In the genomic region with DNA sequence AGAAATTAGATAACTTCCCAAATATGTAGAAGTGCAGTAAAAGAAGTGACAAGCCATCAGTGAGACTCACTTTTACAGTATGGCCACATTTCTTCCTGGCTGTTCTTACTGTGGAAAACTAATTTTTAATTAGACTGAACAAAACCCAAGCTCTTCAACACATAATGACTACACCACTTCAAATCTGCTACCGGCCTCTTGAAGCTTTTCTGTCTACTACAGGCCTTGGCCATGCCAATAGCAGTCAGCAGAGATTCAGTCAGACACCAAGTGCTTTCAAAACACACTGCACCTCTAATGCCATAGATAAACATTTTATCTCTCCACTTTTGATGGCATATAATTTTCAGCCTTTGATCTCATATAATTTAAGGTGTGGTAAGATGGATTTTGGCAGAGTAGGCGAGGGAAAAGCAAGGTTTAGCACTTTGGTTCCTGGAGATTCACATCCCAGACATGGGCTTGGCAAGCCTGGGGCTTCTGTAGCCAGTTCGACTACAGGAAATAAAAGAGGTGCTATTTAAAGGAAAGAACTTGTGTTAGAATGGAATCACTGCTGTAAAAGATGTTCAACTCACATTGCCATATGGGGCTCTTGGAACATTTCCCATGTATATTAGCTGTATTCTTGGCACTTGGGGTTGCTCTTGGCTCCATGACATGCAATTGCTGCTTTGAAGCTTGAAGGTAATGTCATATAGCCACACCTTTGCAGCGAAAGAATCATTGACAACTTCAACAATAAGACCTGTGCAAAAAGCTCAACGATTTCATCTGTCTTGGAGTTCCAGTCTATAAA, we compare ENCODE assay signal across 11 mouse cellular contexts.
DNase-seq lines count a peak whose midpoint lies in the region; ATAC-seq and TF ChIP-seq lines count a peak whose summit lies in the region.
"Had no signal": no experiment of that assay in that cellular context is flagged by ENCODE, and none has a peak within 500 bp of the region (broad histone marks: within the 10 kb centered on the region; RNA-seq: fewer than 3 reads in every experiment).

No protein-coding gene starts in this region.

- 64% methylated on average over 5 of the region's 5 CpGs for WGBS in limb, embryonic 14.5 days
- WGBS in limb, embryonic 10.5 days, result 87% methylated on average over 5 of the region's 5 CpGs

- H3K27me3 ChIP-seq in limb, embryonic 14.5 days (ENCODE audit: control insufficient read depth, insufficient read depth, low read length), result no peaks in the 10 kb centered on the region
- no peaks in the 10 kb centered on the region for H3K27me3 ChIP-seq in limb, embryonic 10.5 days (ENCODE audit: low read depth, poor library complexity, severe bottlenecking)

- H3K4me2 ChIP-seq in limb, embryonic 14.5 days (replicated peaks; ENCODE audit: low read depth, low read length, severe bottlenecking), result no peak overlapping the region

- TF ChIP-seq POLR2A in limb, embryonic 14.5 days (IDR thresholded peaks at IDR 0.05; ENCODE audit: borderline replicate concordance, extremely low read depth, insufficient read depth, insufficient read length), result no peak

- H3K27ac ChIP-seq in limb, embryonic 14.5 days (replicated peaks; ENCODE audit: low read depth, low read length), result no peak overlapping the region
- no peak overlapping the region for H3K27ac ChIP-seq in limb, embryonic 10.5 days

- no peaks in the 10 kb centered on the region for H3K36me3 ChIP-seq in limb, embryonic 14.5 days (ENCODE audit: control insufficient read depth, insufficient read depth, low read length)
- no peaks in the 10 kb centered on the region for H3K36me3 ChIP-seq in limb, embryonic 10.5 days

- intact Hi-C loops in left cerebral cortex, postnatal 10 days (cut with DNase I), result no loop called here

- no peaks in the 10 kb centered on the region for H3K4me1 ChIP-seq in limb, embryonic 14.5 days (ENCODE audit: control insufficient read depth, insufficient read depth, low read length)
- no peaks in the 10 kb centered on the region for H3K4me1 ChIP-seq in limb, embryonic 10.5 days

- DNase-seq in limb, embryonic 14.5 days (ENCODE audit: low spot score), result peak; percentile 44
- DNase-seq in limb, embryonic 10.5 days (ENCODE audit: low spot score), result no peak
- DNase-seq in frontal cortex, postnatal 36 days (ENCODE audit: low spot score in 2 of 2), result peak; percentile 49 to 86
- peak; percentile 15 to 63 for DNase-seq in left cerebral cortex, postnatal 10 days (ENCODE audit: extremely low spot score in 1 of 2, low spot score in 2 of 2)
- DNase-seq in telencephalon, adult 2 months (ENCODE audit: low read depth, low spot score), result peak; percentile 83
- DNase-seq in spleen, postnatal 36 days (ENCODE audit: low spot score in 2 of 2), result no peak
- no peak for DNase-seq in thymus, postnatal 4 days
- DNase-seq: adrenal gland, postnatal 14 days; heart, adult 18-20 months; kidney, adult 18-20 months; lung, postnatal 4 days had no signal

- no peak for ATAC-seq in limb, embryonic 14.5 days (ENCODE audit: low FRiP score, low read depth)

- no peaks in the 10 kb centered on the region for H3K9me3 ChIP-seq in limb, embryonic 14.5 days (ENCODE audit: control insufficient read depth, low read length)
- no peaks in the 10 kb centered on the region for H3K9me3 ChIP-seq in limb, embryonic 10.5 days (replicated peaks)

- no peak overlapping the region for H3K9ac ChIP-seq in limb, embryonic 14.5 days (ENCODE audit: low read depth, low read length, severe bottlenecking)

- no peak overlapping the region for H3K4me3 ChIP-seq in limb, embryonic 14.5 days (replicated peaks; ENCODE audit: low read length)
- no peak overlapping the region for H3K4me3 ChIP-seq in limb, embryonic 10.5 days

Comparison
In these comparisons a context has a peak if more than half of its experiments do, and no peak if none do; other contexts are left out.
1. DNase-seq: peak in limb, embryonic 14.5 days (single experiment), frontal cortex, postnatal 36 days (2 of 2), left cerebral cortex, postnatal 10 days (2 of 2) and telencephalon, adult 2 months (single experiment); none in limb, embryonic 10.5 days (single experiment), spleen, postnatal 36 days (0 of 2) and thymus, postnatal 4 days (single experiment).